Mouse (Mus musculus) heart, postnatal 0 days (tissue): ENCODE measurements around the gene Cog2.

Experiments used
- CTCF ChIP-seq: IDR thresholded peaks from 2 replicates; pipeline ENCODE4 v1.5.1; 2016; ENCODE audit warnings: antibody characterized with exemption, control low read depth, low read depth
- EP300 ChIP-seq: IDR thresholded peaks from 2 replicates; pipeline ENCODE4 v1.6.1; 2016; ENCODE audit warnings: antibody characterized with exemption, low read depth

DNA sequence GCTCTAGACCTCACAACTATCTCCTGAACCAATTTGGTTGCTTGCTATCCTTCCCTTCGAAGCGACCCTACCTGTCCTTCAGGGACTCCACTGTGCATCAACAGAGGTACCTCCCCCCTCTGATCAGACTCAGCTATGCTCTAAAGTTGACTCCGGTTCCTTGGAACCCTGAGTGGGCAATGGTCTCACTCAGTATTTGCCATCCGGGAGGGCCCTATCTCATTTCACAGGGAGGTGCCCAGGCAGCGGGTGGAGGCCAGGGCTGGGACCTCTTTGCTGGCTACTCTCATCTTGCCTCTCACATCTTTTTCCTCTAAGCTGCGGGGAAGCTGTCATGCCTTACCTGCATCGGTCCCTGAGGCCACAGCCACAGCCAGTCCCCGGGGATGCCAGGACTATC, 55.2 kb downstream of the Cog2 start, which contains the start of gene Capn9:
- TF ChIP-seq CTCF (no peak), EP300 (no peak)
